Mouse (Mus musculus): ENCODE results near the gene Atrn.

DNA sequence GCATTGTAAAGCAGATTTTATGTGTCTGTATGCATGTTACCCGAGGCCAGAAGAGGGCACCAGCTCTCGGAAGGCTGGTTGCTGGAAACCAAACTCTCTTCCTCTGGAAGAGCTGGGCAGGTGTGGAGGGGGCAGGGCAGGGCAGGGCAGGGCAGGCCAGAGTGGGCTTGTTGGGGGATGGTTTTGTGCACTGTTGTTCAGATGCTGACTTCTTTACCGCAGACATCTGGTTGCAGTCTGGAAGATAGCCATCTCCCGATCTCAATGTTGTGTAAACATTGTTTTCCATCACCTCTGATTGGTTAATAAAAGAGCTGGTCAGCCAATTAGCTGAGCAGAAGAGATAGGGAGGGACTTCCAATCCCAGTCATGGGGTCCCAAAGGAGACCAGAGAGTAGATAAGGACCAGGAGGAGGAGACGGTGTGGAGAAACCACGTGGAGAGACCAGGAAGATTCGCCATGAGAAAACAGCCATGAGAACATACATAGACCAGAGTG, 138.1 kb downstream of the Atrn start:
- TF ChIP-seq TCF12 (IDR thresholded peaks at IDR 0.05; ENCODE audit: insufficient read depth, poor library complexity, severe bottlenecking) (no peak), POLR2A (IDR thresholded peaks at IDR 0.05; ENCODE audit: insufficient read length, low read depth) (no peak), E2F4 (IDR thresholded peaks at IDR 0.05; ENCODE audit: insufficient read depth) (no peak)
